Mouse (Mus musculus) brain, embryonic 14.5 days (tissue): ENCODE measurements around the gene Vac14.

ENCODE experiments used
- CTCF ChIP-seq: fragments of 200-500 bp; IDR thresholded peaks from 2 replicates; pipeline ENCODE4 v1.5.1; 2012; ENCODE audit warnings: inconsistent platforms, mild to moderate bottlenecking, moderate library complexity, borderline replicate concordance; ENCODE audit not compliant: insufficient read depth, insufficient read length; ENCODE audit errors: extremely low read depth
- POLR2A ChIP-seq: fragments of 200-500 bp; IDR thresholded peaks from 2 replicates; pipeline ENCODE4 v1.6.1; 2012; ENCODE audit warnings: mild to moderate bottlenecking, inconsistent platforms, borderline replicate concordance; ENCODE audit not compliant: poor library complexity, insufficient read depth, insufficient read length, severe bottlenecking; ENCODE audit errors: extremely low read depth

GRCm38 (mm10) chr8:110662545-110662944, 44.2 kb downstream of the Vac14 start:
- TF ChIP-seq CTCF (no peak), POLR2A (no peak)
